Mouse (Mus musculus): ENCODE results near the gene Ankrd13c. TPM values are rescaled to one million over a fixed set of nuclear protein-coding genes. Genes with fewer than 3 reads are reported as not detected.

Ankrd13c gene
- total RNA-seq, 1 experiment from 2014 or later, result 31.2 TPM

GRCm38 (mm10) chr3:157947383-157948280 is 593 bp downstream of the Ankrd13c start:
- peak; percentile 37 for ATAC-seq (replicated peaks; ENCODE audit: low read depth, poor library complexity, severe bottlenecking)

- no peak for ATAC-seq (replicated peaks; ENCODE audit: low read depth, poor library complexity, severe bottlenecking)
Observed at GRCm38 (mm10) chr3:157952716-157953115, 5.7 kb downstream of the Ankrd13c start.

- ATAC-seq (replicated peaks; ENCODE audit: low read depth, poor library complexity, severe bottlenecking), result no peak
Observed at GRCm38 (mm10) chr3:157955466-157955865, 8.4 kb downstream of the Ankrd13c start.

GRCm38 (mm10) chr3:157956201-157956600 is 9.2 kb downstream of the Ankrd13c start:
- no peak for ATAC-seq (replicated peaks; ENCODE audit: low read depth, poor library complexity, severe bottlenecking)

- ATAC-seq (replicated peaks; ENCODE audit: low read depth, poor library complexity, severe bottlenecking), result no peak
Observed at GRCm38 (mm10) chr3:157957320-157957719, 10.3 kb downstream of the Ankrd13c start.

- no peak for ATAC-seq (replicated peaks; ENCODE audit: low read depth, poor library complexity, severe bottlenecking)
Observed at GRCm38 (mm10) chr3:157971151-157971550, 24.1 kb downstream of the Ankrd13c start.

GRCm38 (mm10) chr3:157973236-157973635 is 26.2 kb downstream of the Ankrd13c start:
- no peak for ATAC-seq (replicated peaks; ENCODE audit: low read depth, poor library complexity, severe bottlenecking)

GRCm38 (mm10) chr3:157979619-157980018 is 32.6 kb downstream of the Ankrd13c start:
- ATAC-seq (replicated peaks; ENCODE audit: low read depth, poor library complexity, severe bottlenecking), result no peak

- no peak for ATAC-seq (replicated peaks; ENCODE audit: low read depth, poor library complexity, severe bottlenecking)
Observed at GRCm38 (mm10) chr3:157993322-157993721, 46.3 kb downstream of the Ankrd13c start.

GRCm38 (mm10) chr3:157995726-157996125 is 48.7 kb downstream of the Ankrd13c start:
- ATAC-seq (replicated peaks; ENCODE audit: low read depth, poor library complexity, severe bottlenecking), result no peak

GRCm38 (mm10) chr3:157998742-157999369 is 51.8 kb downstream of the Ankrd13c start:
- ATAC-seq (replicated peaks; ENCODE audit: low read depth, poor library complexity, severe bottlenecking), result peak; percentile 84

GRCm38 (mm10) chr3:158008647-158009046 is 61.6 kb downstream of the Ankrd13c start:
- ATAC-seq (replicated peaks; ENCODE audit: low read depth, poor library complexity, severe bottlenecking), result no peak

GRCm38 (mm10) chr3:158009762-158010320 is 62.8 kb downstream of the Ankrd13c start:
- no peak for ATAC-seq (replicated peaks; ENCODE audit: low read depth, poor library complexity, severe bottlenecking)

GRCm38 (mm10) chr3:158031371-158031925 is 84.4 kb downstream of the Ankrd13c start:
- peak; percentile 65 for ATAC-seq (replicated peaks; ENCODE audit: low read depth, poor library complexity, severe bottlenecking)

- no peak for ATAC-seq (replicated peaks; ENCODE audit: low read depth, poor library complexity, severe bottlenecking)
Observed at GRCm38 (mm10) chr3:158032106-158032505, 85.1 kb downstream of the Ankrd13c start.

- no peak for ATAC-seq (replicated peaks; ENCODE audit: low read depth, poor library complexity, severe bottlenecking)
Observed at GRCm38 (mm10) chr3:158035866-158036265, 88.8 kb downstream of the Ankrd13c start.

- ATAC-seq (replicated peaks; ENCODE audit: low read depth, poor library complexity, severe bottlenecking), result peak; percentile 87
Observed at GRCm38 (mm10) chr3:158036329-158036988, 89.4 kb downstream of the Ankrd13c start, which contains the start of the genes Srsf11 and Lrrc40. TSS of gene Srsf11 (minus strand) at chr3:158036639. TSS of gene Lrrc40 (plus strand) at chr3:158036662.

GRCm38 (mm10) chr3:158038106-158038505 is 91.1 kb downstream of the Ankrd13c start:
- ATAC-seq (replicated peaks; ENCODE audit: low read depth, poor library complexity, severe bottlenecking), result no peak

GRCm38 (mm10) chr3:158040755-158041154 is 93.7 kb downstream of the Ankrd13c start:
- ATAC-seq (replicated peaks; ENCODE audit: low read depth, poor library complexity, severe bottlenecking), result no peak

GRCm38 (mm10) chr3:158049508-158049907 is 102.5 kb downstream of the Ankrd13c start:
- ATAC-seq (replicated peaks; ENCODE audit: low read depth, poor library complexity, severe bottlenecking), result no peak

Measured in common myeloid progenitor, adult 5-6 weeks (primary cell).